Mouse (Mus musculus): ENCODE results near the gene Kcne1l. TPM values are rescaled to one million over a fixed set of nuclear protein-coding genes. Genes with fewer than 3 reads are reported as not detected.

Kcne1l gene
- total RNA-seq (2017) = not detected in 2 replicates

DNA sequence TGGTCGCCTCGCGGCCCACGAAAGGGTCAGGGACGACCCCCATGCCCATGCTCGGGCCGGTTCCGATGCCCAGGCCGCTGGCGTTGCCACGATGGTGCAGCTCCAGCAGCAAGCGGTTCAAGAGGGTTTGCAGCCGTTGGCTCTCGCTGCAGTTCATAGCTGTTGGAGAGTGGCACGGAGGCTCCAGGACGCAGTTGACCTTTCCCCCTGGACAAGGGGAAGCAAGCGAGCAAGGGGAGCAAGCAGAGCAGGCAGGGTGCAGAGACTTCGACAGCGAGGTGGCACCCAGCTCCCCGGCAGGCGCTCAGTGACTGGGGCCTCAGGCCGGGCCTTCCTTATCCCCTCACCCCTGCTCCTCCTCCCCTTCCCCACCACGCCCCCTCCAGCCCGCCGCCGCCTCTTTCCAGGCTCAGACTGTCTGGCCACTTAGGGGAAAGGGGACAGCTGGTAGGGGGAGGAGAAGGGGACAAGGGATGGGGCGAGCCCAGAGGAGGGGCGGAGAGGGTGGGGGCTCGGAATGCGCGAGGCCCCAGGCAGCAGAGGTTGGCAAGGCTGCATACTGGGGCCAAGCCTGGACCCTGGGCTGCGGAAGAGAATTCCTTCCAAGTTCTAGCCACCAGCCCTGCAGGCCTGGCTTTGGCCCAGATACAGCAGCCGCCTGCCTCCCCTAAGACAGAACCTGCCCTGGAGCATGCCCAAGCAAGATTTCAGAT, at the start of gene Kcne1l:
Kcne1l (minus strand) TSS at position 426 of the 713 bp plus-strand sequence.
- ATAC-seq (ENCODE audit: extremely low read depth, insufficient number of reproducible peaks, low FRiP score, poor library complexity, severe bottlenecking) = no peak

DNA sequence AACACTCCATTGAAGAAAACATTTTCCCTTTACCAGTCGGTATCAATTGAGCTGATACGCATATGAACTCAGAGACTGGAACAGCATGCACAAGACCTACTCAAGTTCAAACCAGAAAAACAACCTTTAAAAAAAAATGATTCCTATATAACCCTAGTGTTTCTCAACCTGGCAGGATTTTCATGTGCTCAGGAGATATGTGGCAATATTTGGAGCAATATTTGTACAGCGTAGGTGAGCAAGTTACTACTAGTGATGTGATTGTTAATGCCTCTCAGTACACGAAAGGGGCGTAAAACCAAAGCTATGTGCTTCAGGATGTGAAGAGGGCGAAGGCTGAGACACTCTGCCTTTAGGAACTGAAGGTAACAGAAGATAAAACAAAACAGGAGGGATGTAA, 30.1 kb upstream of the Kcne1l start:
- ATAC-seq (ENCODE audit: extremely low read depth, insufficient number of reproducible peaks, low FRiP score, poor library complexity, severe bottlenecking) = no peak

DNA sequence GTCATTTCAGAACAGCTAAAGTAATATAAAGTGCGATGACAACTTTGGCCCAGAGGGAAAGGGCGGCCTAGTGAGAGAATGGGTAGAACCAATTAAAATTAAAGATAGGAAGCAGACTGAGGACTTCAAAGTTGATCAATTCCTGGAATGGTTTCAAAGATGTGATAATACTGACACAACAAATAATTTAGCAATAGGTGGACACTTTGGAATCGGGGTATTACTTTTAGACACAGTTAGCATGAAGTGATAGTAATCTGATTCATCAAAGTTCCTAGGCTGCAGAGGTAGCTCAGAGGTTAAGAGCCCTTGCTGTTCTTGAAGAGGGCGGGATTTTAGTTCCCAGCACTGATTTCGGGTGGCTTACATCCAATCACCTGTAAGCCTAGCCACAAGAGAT, 29.4 kb upstream of the Kcne1l start:
- no peak for ATAC-seq (ENCODE audit: extremely low read depth, insufficient number of reproducible peaks, low FRiP score, poor library complexity, severe bottlenecking)

GRCm38 (mm10) chrX:142325760-142326159, 19.7 kb upstream of the Kcne1l start:
- ATAC-seq (ENCODE audit: extremely low read depth, insufficient number of reproducible peaks, low FRiP score, poor library complexity, severe bottlenecking) = no peak

DNA sequence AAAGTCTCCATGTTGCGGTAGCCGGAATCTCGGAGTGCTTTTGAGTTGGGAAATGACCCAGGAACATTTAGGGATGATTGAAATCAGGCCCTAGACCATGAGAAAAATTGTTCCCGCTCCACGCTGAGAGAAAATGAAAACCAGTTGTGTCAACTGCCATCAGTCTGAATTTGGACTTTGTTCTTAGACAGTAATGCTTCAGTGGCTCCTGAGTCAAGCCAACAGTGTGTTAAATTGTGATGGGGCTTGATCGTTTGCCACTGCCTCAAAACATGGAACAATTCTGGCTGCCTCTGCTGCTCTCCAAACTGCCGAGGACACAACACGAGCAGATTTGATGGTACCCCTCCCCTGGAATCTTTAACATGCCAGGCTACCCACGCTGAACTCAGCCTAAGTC, 10.0 kb upstream of the Kcne1l start:
- ATAC-seq (ENCODE audit: extremely low read depth, insufficient number of reproducible peaks, low FRiP score, poor library complexity, severe bottlenecking) = no peak

- no peak for ATAC-seq (ENCODE audit: extremely low read depth, insufficient number of reproducible peaks, low FRiP score, poor library complexity, severe bottlenecking)
Observed at GRCm38 (mm10) chrX:142315270-142315669, 9.2 kb upstream of the Kcne1l start.

- ATAC-seq (ENCODE audit: extremely low read depth, insufficient number of reproducible peaks, low FRiP score, poor library complexity, severe bottlenecking) = no peak
Observed at GRCm38 (mm10) chrX:142314307-142315024, 8.4 kb upstream of the Kcne1l start.

DNA sequence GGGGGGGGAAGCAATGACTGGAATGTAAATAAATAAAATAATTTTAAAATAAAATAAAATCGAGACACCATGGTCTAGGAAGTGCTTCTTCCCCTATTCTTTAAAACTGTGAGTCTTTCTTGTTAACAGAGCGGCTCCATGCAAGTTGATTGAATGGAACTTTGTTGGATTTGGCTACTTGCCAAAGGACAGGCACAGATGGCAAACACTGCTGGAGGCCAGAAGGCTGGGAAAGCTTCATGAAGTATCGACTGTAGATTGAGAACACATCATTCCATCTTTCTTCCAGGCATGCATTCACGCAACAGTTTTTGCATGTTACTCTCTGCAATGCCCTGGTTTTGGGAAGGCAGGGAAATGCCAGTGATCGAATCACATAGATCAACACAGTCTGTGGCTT, 4.3 kb upstream of the Kcne1l start:
- ATAC-seq (ENCODE audit: extremely low read depth, insufficient number of reproducible peaks, low FRiP score, poor library complexity, severe bottlenecking) = no peak

DNA sequence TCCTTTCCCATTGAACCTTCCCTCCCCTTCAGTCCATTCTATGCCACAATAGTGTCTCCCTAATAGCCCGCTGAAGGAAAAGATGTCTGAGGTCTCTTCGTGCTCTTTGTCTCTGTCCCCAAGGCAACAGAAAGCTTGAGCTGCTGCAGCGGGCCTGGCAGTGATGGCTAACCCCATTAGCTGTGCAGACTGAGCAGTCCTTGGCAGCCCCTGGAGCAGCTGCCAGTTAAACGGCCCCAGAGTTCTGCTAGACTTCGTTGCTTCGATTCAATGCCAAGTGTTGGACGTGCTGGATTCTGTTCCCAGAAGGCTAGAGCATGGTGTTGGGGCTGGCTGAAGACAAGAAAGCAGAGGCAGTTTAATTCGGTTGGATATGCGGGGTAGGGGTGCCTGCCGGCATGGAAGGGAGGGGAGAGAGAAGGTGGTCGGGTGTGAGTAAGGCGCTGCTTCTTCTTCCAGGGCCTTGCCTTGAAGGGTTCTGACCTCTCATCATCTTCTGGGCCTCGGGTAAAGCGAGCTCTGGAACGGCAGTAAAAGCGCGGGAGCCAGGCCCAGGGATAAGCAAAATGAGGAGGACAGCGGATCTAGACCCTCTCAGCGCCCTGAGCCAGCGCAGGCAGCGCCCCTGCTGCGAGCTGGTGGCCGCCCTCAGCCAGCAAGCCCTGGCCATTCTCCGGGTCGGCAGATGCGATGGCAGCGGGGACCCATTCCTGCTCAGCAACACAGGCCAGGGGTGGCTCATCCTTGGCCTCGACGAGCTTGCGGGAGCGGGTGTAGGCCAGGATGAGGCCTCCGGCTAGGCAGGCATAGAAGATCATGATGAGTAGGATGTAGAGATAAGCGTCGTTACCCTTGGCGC, 855 bp downstream of the Kcne1l start:
- ATAC-seq (ENCODE audit: extremely low read depth, insufficient number of reproducible peaks, low FRiP score, poor library complexity, severe bottlenecking) = no peak

DNA sequence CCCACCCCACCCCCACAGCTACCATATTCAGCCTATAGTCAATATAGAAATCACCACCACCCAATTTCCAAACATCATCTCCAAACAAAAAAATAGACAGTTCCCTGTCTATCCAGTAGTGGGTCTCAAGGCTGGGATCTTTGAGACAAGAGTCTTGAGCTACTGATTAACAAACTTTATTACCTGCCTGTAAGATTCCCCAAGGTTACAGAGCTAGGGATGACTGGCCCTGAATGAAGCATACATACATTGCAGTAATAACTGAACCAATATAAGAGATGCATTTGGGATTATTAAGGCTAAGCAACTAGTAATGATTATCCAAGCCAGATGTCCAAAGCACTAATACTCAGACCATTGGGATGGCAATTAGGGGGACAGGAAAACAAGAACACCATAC, 1.5 kb downstream of the Kcne1l start:
- ATAC-seq (ENCODE audit: extremely low read depth, insufficient number of reproducible peaks, low FRiP score, poor library complexity, severe bottlenecking) = no peak

DNA sequence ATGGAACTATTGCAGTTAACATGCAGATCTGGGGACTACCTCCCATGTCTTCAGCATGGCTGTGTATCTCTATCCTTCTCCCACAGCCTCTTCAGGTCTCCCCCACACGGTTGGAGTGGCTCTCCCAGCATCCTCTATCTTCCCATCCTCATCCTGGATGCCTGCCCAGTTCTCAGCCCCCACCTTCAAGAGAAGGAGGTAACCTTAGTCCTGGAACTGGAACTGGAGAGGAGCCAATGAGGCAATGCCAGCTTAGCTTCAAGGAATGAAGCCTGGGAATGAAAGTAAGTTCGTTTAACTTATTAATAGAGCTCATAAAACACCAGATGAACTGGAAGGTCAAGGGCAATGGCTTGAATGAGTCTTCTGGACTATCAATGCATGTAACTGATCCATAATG, 2.6 kb downstream of the Kcne1l start:
- ATAC-seq (ENCODE audit: extremely low read depth, insufficient number of reproducible peaks, low FRiP score, poor library complexity, severe bottlenecking) = no peak

- no peak for ATAC-seq (ENCODE audit: extremely low read depth, insufficient number of reproducible peaks, low FRiP score, poor library complexity, severe bottlenecking)
Observed at GRCm38 (mm10) chrX:142285905-142286304, 20.2 kb downstream of the Kcne1l start.

DNA sequence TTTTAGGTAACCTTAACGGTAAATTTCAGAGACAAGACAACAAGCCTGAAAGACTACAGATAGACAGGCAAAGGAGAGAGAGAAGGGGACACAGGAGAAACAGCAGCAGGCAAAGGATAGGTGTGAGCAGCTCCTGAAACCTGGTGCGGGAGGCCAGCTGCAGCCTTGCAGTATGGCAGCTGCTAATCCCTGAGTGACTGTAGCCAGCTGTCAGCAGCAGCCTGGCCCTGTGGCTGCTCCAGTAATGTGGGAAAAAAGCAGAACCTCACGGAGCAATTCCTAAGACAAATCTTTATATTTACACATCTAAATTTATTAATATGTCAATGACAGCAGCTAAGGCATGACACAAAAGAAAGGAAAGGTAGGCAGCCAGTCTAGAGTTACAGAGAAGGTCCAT, 29.5 kb downstream of the Kcne1l start:
- no peak for ATAC-seq (ENCODE audit: extremely low read depth, insufficient number of reproducible peaks, low FRiP score, poor library complexity, severe bottlenecking)

- ATAC-seq (ENCODE audit: extremely low read depth, insufficient number of reproducible peaks, low FRiP score, poor library complexity, severe bottlenecking) = no peak
Observed at GRCm38 (mm10) chrX:142276031-142276430, 30.1 kb downstream of the Kcne1l start.

Other genes starting within 250 kb of the Kcne1l start
- under 0.01 TPM in 1 of 2 replicates, not detected in the other for gene Gucy2f, start 109.4 kb downstream of the Kcne1l start, total RNA-seq (2017)
- gene Nxt2, start 79.5 kb downstream of the Kcne1l start, total RNA-seq (2017) = 9.7 and 11.5 TPM in 2 replicates
- 16.7 and 18.6 TPM in 2 replicates for gene Acsl4, start 84.2 kb upstream of the Kcne1l start, total RNA-seq (2017)